Mouse (Mus musculus) liver, embryonic 14.5 days (tissue): ENCODE measurements around the gene Iqschfp.

Source experiments
- CTCF ChIP-seq: IDR thresholded peaks from 2 replicates; pipeline ENCODE4 v1.5.1; 2016; ENCODE audit warnings: antibody characterized with exemption, low read depth, control low read depth
- EP300 ChIP-seq: IDR thresholded peaks from 2 replicates; pipeline ENCODE4 v1.6.1; 2016; ENCODE audit warnings: antibody characterized with exemption, low read depth

DNA sequence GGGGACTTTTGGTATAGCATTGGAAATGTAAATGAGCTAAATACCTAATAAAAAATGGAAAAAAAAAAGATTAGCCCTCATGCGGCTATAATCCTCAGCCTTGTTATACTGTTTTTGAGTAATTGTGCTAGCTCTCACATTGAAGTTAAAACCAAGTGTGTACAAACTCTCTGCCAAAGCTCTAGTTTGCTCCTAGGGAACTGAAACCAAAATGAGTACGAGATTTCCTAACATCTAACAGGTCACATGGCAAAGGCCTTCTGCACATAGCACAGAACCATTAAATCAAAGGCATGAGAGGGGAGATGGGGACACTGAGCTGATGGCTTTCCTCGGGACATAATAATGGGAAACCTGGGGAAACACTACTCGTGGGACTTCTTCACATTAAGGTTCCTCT, 10.5 kb downstream of the Iqschfp start:
- TF ChIP-seq CTCF (no peak), EP300 (no peak)
